Mouse (Mus musculus) erythroblast, embryonic 14.5 days (primary cell): ENCODE data around the gene Lce1i.

Source experiments
- GATA1 ChIP-seq: IDR thresholded peaks from 2 replicates; pipeline ENCODE4 v1.6.1; 2012; ENCODE audit warnings: low read length, inconsistent platforms, mixed read lengths
- TAL1 ChIP-seq: IDR thresholded peaks from 3 replicates; pipeline ENCODE4 v1.6.1; 2012; ENCODE audit warnings: low read length, inconsistent platforms, mixed read lengths

- TF ChIP-seq GATA1 (no peak), TAL1 (no peak)
Measured at GRCm38 (mm10) chr3:92752238-92752637, 26.5 kb downstream of the Lce1i start, which contains the start of gene Lce1g.
